Comparison of ENCODE assay signal across 27 mouse cellular contexts in the genomic region with DNA sequence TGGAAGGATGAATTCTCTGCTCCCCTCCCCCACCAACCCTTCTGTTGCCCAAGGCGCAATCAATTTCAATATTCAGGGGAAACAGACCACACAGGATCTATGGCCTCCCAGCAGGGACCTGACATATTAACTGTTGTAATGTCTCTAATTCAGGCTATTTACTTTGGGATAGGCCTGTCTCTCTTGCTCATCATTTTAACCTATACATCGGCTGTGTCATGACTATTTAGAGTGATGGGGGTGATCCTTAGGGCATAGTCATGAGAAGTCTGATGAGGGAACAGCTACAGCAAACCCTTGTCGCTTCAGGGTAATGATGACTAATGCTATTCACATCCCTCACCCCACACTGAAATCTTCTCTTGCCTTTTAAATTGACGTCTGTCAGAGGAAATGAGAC.
DNase-seq lines count a peak whose midpoint lies in the region; ATAC-seq lines count a peak whose summit lies in the region.
"Had no signal": no experiment of that assay in that cellular context is flagged by ENCODE, and none has a peak within 500 bp of the region (broad histone marks: within the 10 kb centered on the region; RNA-seq: fewer than 3 reads in every experiment).

No protein-coding gene starts in this region.

- H3K9me3 ChIP-seq in forebrain, embryonic 12.5 days: no peaks in the 10 kb centered on the region
- H3K9me3 ChIP-seq in forebrain, embryonic 10.5 days: no peaks in the 10 kb centered on the region
- no peaks in the 10 kb centered on the region for H3K9me3 ChIP-seq in midbrain, embryonic 12.5 days
- H3K9me3 ChIP-seq in midbrain, embryonic 10.5 days (replicated peaks): no peaks in the 10 kb centered on the region
- H3K9me3 ChIP-seq in midbrain, embryonic 14.5 days (ENCODE audit: control insufficient read depth, low read length): no peaks in the 10 kb centered on the region
- H3K9me3 ChIP-seq: heart, embryonic 13.5 days; limb, embryonic 10.5 days; liver, embryonic 15.5 days; lung, embryonic 15.5 days; neural tube, embryonic 13.5 days had no signal

- H3K36me3 ChIP-seq in forebrain, embryonic 12.5 days (replicated peaks): no peaks in the 10 kb centered on the region
- no peaks in the 10 kb centered on the region for H3K36me3 ChIP-seq in forebrain, embryonic 10.5 days (replicated peaks)
- H3K36me3 ChIP-seq in midbrain, embryonic 12.5 days: no peaks in the 10 kb centered on the region
- H3K36me3 ChIP-seq in midbrain, embryonic 10.5 days: no peaks in the 10 kb centered on the region
- H3K36me3 ChIP-seq in midbrain, embryonic 14.5 days (ENCODE audit: control insufficient read depth, insufficient read depth, low read length): no peaks in the 10 kb centered on the region
- H3K36me3 ChIP-seq: heart, embryonic 13.5 days; limb, embryonic 10.5 days; liver, embryonic 15.5 days; lung, embryonic 15.5 days; neural tube, embryonic 13.5 days had no signal

- no peak overlapping the region for H3K4me2 ChIP-seq in forebrain, embryonic 12.5 days
- H3K4me2 ChIP-seq in midbrain, embryonic 12.5 days (replicated peaks): no peak overlapping the region
- no peak overlapping the region for H3K4me2 ChIP-seq in midbrain, embryonic 14.5 days (ENCODE audit: low read length)
- H3K4me2 ChIP-seq: heart, embryonic 13.5 days; liver, embryonic 15.5 days; lung, embryonic 15.5 days; neural tube, embryonic 13.5 days had no signal

- no peak overlapping the region for H3K4me3 ChIP-seq in forebrain, embryonic 12.5 days (replicated peaks)
- no peak overlapping the region for H3K4me3 ChIP-seq in forebrain, embryonic 10.5 days
- H3K4me3 ChIP-seq in midbrain, embryonic 12.5 days: no peak overlapping the region
- no peak overlapping the region for H3K4me3 ChIP-seq in midbrain, embryonic 10.5 days
- H3K4me3 ChIP-seq in midbrain, embryonic 14.5 days (replicated peaks; ENCODE audit: low read depth, low read length): no peak overlapping the region
- H3K4me3 ChIP-seq: heart, adult 2 months; heart, embryonic 13.5 days; layer of hippocampus, adult 2 months; limb, embryonic 10.5 days; liver, embryonic 15.5 days; lung, embryonic 15.5 days; neural tube, embryonic 13.5 days had no signal

- H3K4me1 ChIP-seq in forebrain, embryonic 12.5 days: no peaks in the 10 kb centered on the region
- no peaks in the 10 kb centered on the region for H3K4me1 ChIP-seq in forebrain, embryonic 10.5 days
- H3K4me1 ChIP-seq in midbrain, embryonic 12.5 days: no peaks in the 10 kb centered on the region
- H3K4me1 ChIP-seq in midbrain, embryonic 10.5 days: no peaks in the 10 kb centered on the region
- no peaks in the 10 kb centered on the region for H3K4me1 ChIP-seq in midbrain, embryonic 14.5 days (ENCODE audit: control insufficient read depth, insufficient read depth, low read length)
- H3K4me1 ChIP-seq: heart, embryonic 13.5 days; liver, embryonic 15.5 days; lung, embryonic 15.5 days had no signal

- 0 out of 2 replicates have a peak, but pooled peaks have one; percentile 33 for ATAC-seq in forebrain, embryonic 12.5 days (ENCODE audit: low FRiP score)
- peak; percentile 54 for ATAC-seq in midbrain, embryonic 12.5 days (ENCODE audit: low FRiP score, low read depth)
- ATAC-seq in midbrain, embryonic 14.5 days (ENCODE audit: low FRiP score, low TSS enrichment): no peak
- no peak for ATAC-seq in activated CD4-positive, CD25-positive, alpha-beta regulatory T cell, adult 4 months
- ATAC-seq: intestine, postnatal 0 days had no signal

- no peak overlapping the region for H3K9ac ChIP-seq in forebrain, embryonic 12.5 days
- no peak overlapping the region for H3K9ac ChIP-seq in midbrain, embryonic 12.5 days (replicated peaks)
- no peak overlapping the region for H3K9ac ChIP-seq in midbrain, embryonic 14.5 days (replicated peaks; ENCODE audit: low read length)
- H3K9ac ChIP-seq: heart, embryonic 13.5 days; liver, embryonic 15.5 days; lung, embryonic 15.5 days; neural tube, embryonic 13.5 days had no signal

- H3K27ac ChIP-seq in forebrain, embryonic 12.5 days: no peak overlapping the region
- H3K27ac ChIP-seq in forebrain, embryonic 10.5 days: no peak overlapping the region
- H3K27ac ChIP-seq in midbrain, embryonic 12.5 days (replicated peaks): no peak overlapping the region
- no peak overlapping the region for H3K27ac ChIP-seq in midbrain, embryonic 10.5 days (replicated peaks)
- no peak overlapping the region for H3K27ac ChIP-seq in midbrain, embryonic 14.5 days (replicated peaks; ENCODE audit: low read depth, low read length)
- H3K27ac ChIP-seq: heart, adult 2 months; heart, embryonic 13.5 days; layer of hippocampus, adult 2 months; limb, embryonic 10.5 days; liver, embryonic 15.5 days; lung, embryonic 15.5 days; macrophage; neural tube, embryonic 13.5 days; stomach, postnatal 0 days had no signal

- no peak for DNase-seq in forebrain, embryonic 10.5 days (ENCODE audit: extremely low spot score, low spot score)
- DNase-seq in midbrain, embryonic 10.5 days (ENCODE audit: low spot score): no peak
- DNase-seq in midbrain, embryonic 14.5 days: peak; percentile 55
- no peak for DNase-seq in cerebellum, postnatal 25 days
- DNase-seq: adrenal gland, postnatal 14 days; cerebellum, adult 11 months; cerebellum, postnatal 10 days; gastrocnemius, postnatal 36 days; heart, adult 2 months; heart, postnatal 14 days; kidney, postnatal 25 days; liver; right cerebral cortex, postnatal 14 days; thymus, adult 2 months; thymus, postnatal 4 days had no signal

- WGBS in forebrain, embryonic 12.5 days: 76% methylated on average over 4 of the region's 4 CpGs
- 85% methylated on average over 4 of the region's 4 CpGs for WGBS in forebrain, embryonic 10.5 days
- 67% methylated on average over 4 of the region's 4 CpGs for WGBS in midbrain, embryonic 12.5 days
- 88% methylated on average over 4 of the region's 4 CpGs for WGBS in midbrain, embryonic 10.5 days
- WGBS in midbrain, embryonic 14.5 days: 52% methylated on average over 4 of the region's 4 CpGs

- H3K27me3 ChIP-seq in forebrain, embryonic 12.5 days: no peaks in the 10 kb centered on the region
- H3K27me3 ChIP-seq in forebrain, embryonic 10.5 days (ENCODE audit: poor library complexity, severe bottlenecking): no peaks in the 10 kb centered on the region
- peaks cover 19% of the 10 kb centered on the region for H3K27me3 ChIP-seq in midbrain, embryonic 12.5 days
- no peaks in the 10 kb centered on the region for H3K27me3 ChIP-seq in midbrain, embryonic 10.5 days (ENCODE audit: low read depth, poor library complexity, severe bottlenecking)
- peaks cover 6% of the 10 kb centered on the region; the same call in 1 of the 2 replicates for H3K27me3 ChIP-seq in midbrain, embryonic 14.5 days (ENCODE audit: control insufficient read depth, insufficient read depth, low read length)
- H3K27me3 ChIP-seq: heart, embryonic 13.5 days; liver, embryonic 15.5 days; lung, embryonic 15.5 days; neural tube, embryonic 13.5 days had no signal

Comparison
In these comparisons a context has a peak if more than half of its experiments do, and no peak if none do; other contexts are left out.
1. ATAC-seq: peak in forebrain, embryonic 12.5 days (single experiment) and midbrain, embryonic 12.5 days (single experiment); none in midbrain, embryonic 14.5 days (single experiment) and activated CD4-positive, CD25-positive, alpha-beta regulatory T cell, adult 4 months (single experiment).